Mouse (Mus musculus) urinary bladder, adult 2 months (tissue): Measurements from ENCODE around the gene Vmn1r113. TPM values are rescaled to one million over a fixed set of nuclear protein-coding genes. Genes with fewer than 3 reads are reported as not detected.
"Not testable (repeated sequence)": the region's sequence is repeated elsewhere in the genome, so short reads cannot be mapped to it uniquely, and the experiment has no call there.

Experiments
- DNase-seq: peaks from one replicate; pipeline ENCODE4 v3.0.0; 2022; ENCODE audit warnings: low spot score
- polyA plus RNA-seq: library from polyadenylated mRNA; depleted of rRNA; stranded (reverse); fragments of >200 nt; gene quantifications from 2 replicates; pipeline ENCODE4 v1.2.3, GENCODE M21; 2012; rRNA removed

Vmn1r113 gene
- polyA plus RNA-seq: not detected in 2 replicates

DNA sequence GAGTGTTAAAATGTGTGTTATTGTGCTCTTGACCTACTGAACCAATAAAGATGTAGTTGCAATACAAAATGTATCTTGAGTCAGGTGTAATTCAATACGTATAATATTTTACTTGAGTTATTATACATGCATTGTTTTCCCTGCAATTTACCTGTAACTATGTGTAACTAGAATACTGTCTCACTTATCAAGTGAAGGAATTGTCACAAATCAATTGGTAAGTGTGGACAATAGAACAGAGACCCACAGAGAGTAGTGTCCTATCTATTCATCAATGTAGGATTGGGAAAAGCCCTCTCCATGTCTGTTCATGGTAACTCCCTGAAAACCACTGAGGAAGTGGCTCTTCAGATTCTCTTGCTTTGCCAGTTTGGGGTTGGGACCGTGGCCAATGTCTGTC, at the start of gene Vmn1r113:
Gene Vmn1r113 (plus strand): TSS at position 301 of the 400 bp plus-strand sequence.
- DNase-seq: not testable (repeated sequence)

- DNase-seq: not testable (repeated sequence)
Measured at GRCm38 (mm10) chr7:20770885-20771284, 16.2 kb upstream of the Vmn1r113 start, which contains the start of gene Vmn1r112. Gene Vmn1r112 (plus strand): TSS chr7:20771185.

GRCm38 (mm10) chr7:20812086-20812485, 25.0 kb downstream of the Vmn1r113 start, which contains the start of gene Vmn1r114:
Gene Vmn1r114 (minus strand): TSS chr7:20812186.
- DNase-seq: not testable (repeated sequence)

Other genes starting within 250 kb of the Vmn1r113 start
- gene Gm5726, start 241.5 kb upstream of the Vmn1r113 start, polyA plus RNA-seq: not detected in 2 replicates
- not detected in 2 replicates for gene Gm4141, start 211.0 kb upstream of the Vmn1r113 start, polyA plus RNA-seq
- gene Gm4513, start 188.3 kb upstream of the Vmn1r113 start, polyA plus RNA-seq: not detected in 2 replicates
- not detected in 2 replicates for gene Vmn1r107, start 118.4 kb upstream of the Vmn1r113 start, polyA plus RNA-seq
- gene Vmn1r111, start 84.1 kb upstream of the Vmn1r113 start, polyA plus RNA-seq: not detected in 2 replicates
- not detected in 2 replicates for gene Gm10668, start 56.7 kb upstream of the Vmn1r113 start, polyA plus RNA-seq
- gene Vmn1r112, start 16.1 kb upstream of the Vmn1r113 start, polyA plus RNA-seq: not detected in 2 replicates
- gene Vmn1r114, start 24.9 kb downstream of the Vmn1r113 start, polyA plus RNA-seq: not detected in 2 replicates
- not detected in 2 replicates for gene Vmn1r115, start 57.7 kb downstream of the Vmn1r113 start, polyA plus RNA-seq
- gene Vmn1r116, start 85.0 kb downstream of the Vmn1r113 start, polyA plus RNA-seq: not detected in 2 replicates
- gene Vmn1r117, start 96.8 kb downstream of the Vmn1r113 start, polyA plus RNA-seq: not detected in 2 replicates
- not detected in 2 replicates for gene Vmn1r118, start 125.1 kb downstream of the Vmn1r113 start, polyA plus RNA-seq
- gene Vmn1r119, start 225.2 kb downstream of the Vmn1r113 start, polyA plus RNA-seq: not detected in 2 replicates